Mouse (Mus musculus): Measurements from ENCODE around the gene Lpcat2. TPM values are rescaled to one million over a fixed set of nuclear protein-coding genes. Genes with fewer than 3 reads are reported as not detected.
A peak's percentile ranks its signal among the peaks of the same experiment; 100 is the strongest.

Lpcat2 gene
- polyA plus RNA-seq, 1 experiment from 2014 or later = 6.8 TPM

DNA sequence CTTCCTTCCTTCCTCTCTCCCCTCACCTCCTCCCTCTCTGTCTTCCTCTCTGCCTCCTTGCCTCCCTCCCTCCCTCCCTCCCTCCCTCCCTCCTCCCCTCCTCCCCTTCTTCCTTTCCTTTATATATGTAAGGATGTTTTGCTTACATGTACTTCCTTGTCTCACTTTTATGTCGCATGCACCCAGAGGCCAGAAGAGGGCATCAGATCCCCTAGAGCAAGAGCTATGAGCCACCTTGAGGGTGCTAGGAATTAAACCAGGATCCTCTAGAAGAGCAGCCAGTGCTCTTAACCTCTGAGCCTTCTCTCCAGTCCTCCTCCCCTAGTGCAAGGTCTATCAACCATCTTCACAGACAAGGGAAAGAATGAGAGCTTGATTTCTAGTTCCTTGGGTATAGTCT is 40.9 kb downstream of the Lpcat2 start:
- H3K9ac ChIP-seq (replicated peaks; ENCODE audit: low read length) = no peak overlapping the region
- DNase-seq (no peak), ATAC-seq (ENCODE audit: low FRiP score, low TSS enrichment) (no peak)
- H3K27ac ChIP-seq (replicated peaks; ENCODE audit: low read depth, low read length) = no peak overlapping the region
- H3K4me3 ChIP-seq (replicated peaks; ENCODE audit: low read depth, low read length) = no peak overlapping the region
- 75% methylated on average over 1 of the region's 1 CpGs for WGBS
- no peaks in the 10 kb centered on the region for H3K4me1 ChIP-seq (ENCODE audit: control insufficient read depth, insufficient read depth, low read length)
- no peaks in the 10 kb centered on the region for H3K27me3 ChIP-seq (ENCODE audit: control insufficient read depth, insufficient read depth, low read length)
- H3K9me3 ChIP-seq (ENCODE audit: control insufficient read depth, low read length) = no peaks in the 10 kb centered on the region
- no peaks in the 10 kb centered on the region for H3K36me3 ChIP-seq (ENCODE audit: control insufficient read depth, insufficient read depth, low read length)
- no peak overlapping the region for H3K4me2 ChIP-seq (ENCODE audit: low read length)

DNA sequence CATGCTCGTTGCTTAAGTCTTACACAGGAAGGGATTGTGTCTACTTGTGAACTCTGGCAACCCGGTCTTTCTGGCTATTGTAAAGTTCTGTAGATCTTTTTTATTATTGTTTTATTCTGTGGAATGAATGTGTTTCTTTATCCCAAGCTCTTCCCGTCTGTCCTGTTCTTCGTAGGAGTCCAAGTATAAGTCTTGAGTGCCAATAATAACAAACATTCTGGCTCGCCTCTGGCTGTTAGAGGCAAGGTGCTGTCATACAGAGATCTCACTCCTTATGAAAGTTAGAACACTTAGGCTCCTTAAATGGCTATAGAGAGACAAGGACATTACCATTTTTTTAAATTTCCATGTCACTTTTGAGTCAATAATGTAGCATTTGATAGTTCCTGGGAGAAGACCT is 41.5 kb downstream of the Lpcat2 start:
- H3K27ac ChIP-seq (replicated peaks; ENCODE audit: low read depth, low read length) = no peak overlapping the region
- H3K9ac ChIP-seq (replicated peaks; ENCODE audit: low read length) = no peak overlapping the region
- WGBS = 82% methylated on average over 5 of the region's 5 CpGs
- no peak overlapping the region for H3K4me2 ChIP-seq (ENCODE audit: low read length)
- no peaks in the 10 kb centered on the region for H3K27me3 ChIP-seq (ENCODE audit: control insufficient read depth, insufficient read depth, low read length)
- no peak overlapping the region for H3K4me3 ChIP-seq (replicated peaks; ENCODE audit: low read depth, low read length)
- DNase-seq = no peak
- no peaks in the 10 kb centered on the region for H3K36me3 ChIP-seq (ENCODE audit: control insufficient read depth, insufficient read depth, low read length)
- no peaks in the 10 kb centered on the region for H3K4me1 ChIP-seq (ENCODE audit: control insufficient read depth, insufficient read depth, low read length)
- no peak for ATAC-seq (ENCODE audit: low FRiP score, low TSS enrichment)
- H3K9me3 ChIP-seq (ENCODE audit: control insufficient read depth, low read length) = no peaks in the 10 kb centered on the region

DNA sequence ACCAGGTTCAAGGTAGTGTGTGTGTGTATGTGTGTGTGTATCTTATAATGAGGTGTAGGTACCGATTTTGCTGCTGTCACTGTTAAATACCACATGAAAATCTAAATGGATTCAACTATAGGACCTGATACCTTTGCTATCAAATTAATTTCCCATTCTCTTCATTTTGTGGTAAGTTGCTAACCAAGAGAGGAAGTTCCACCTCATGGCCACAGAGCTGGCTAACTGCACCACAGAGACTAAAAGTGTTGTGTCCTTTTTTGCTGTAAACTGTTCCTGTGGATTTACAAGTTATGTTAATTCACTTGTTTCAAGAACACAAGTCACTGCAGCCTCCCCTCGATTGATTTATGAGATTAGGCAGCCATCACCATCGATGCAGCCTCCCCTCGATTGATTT is 42.7 kb downstream of the Lpcat2 start:
- ATAC-seq (ENCODE audit: low FRiP score, low TSS enrichment) (no peak), DNase-seq (no peak)
- Histone ChIP-seq H3K36me3 (ENCODE audit: control insufficient read depth, insufficient read depth, low read length) (no peaks in the 10 kb centered on the region), H3K4me1 (ENCODE audit: control insufficient read depth, insufficient read depth, low read length) (no peaks in the 10 kb centered on the region), H3K4me3 (replicated peaks; ENCODE audit: low read depth, low read length) (no peak overlapping the region), H3K4me2 (ENCODE audit: low read length) (no peak overlapping the region), H3K9ac (replicated peaks; ENCODE audit: low read length) (no peak overlapping the region), H3K27me3 (ENCODE audit: control insufficient read depth, insufficient read depth, low read length) (no peaks in the 10 kb centered on the region), H3K27ac (replicated peaks; ENCODE audit: low read depth, low read length) (no peak overlapping the region), H3K9me3 (ENCODE audit: control insufficient read depth, low read length) (no peaks in the 10 kb centered on the region)
- WGBS = 77% methylated on average over 4 of the region's 4 CpGs

DNA sequence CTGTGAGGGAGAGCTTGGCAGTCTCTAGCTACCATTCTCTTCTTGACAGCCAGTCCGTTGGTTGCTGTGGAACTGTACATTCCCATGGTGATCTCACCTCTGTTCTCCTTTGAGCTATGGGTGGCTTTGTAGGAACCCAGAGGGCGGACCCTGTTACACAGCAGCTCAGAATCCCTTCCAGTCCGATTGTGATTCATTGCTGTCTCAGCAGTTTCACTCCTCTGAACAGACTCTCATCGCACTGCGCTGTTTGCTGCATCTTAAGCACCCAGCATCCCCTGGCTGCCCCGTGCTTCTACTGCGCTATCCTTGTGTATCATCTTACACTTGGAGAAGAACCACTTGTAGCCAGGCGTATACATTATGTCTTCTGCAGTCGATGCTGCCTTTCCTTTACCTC is 44.5 kb downstream of the Lpcat2 start:
- WGBS = 83% methylated on average over 9 of the region's 9 CpGs
- no peak for ATAC-seq (ENCODE audit: low FRiP score, low TSS enrichment)
- peak; percentile 8 for DNase-seq

DNA sequence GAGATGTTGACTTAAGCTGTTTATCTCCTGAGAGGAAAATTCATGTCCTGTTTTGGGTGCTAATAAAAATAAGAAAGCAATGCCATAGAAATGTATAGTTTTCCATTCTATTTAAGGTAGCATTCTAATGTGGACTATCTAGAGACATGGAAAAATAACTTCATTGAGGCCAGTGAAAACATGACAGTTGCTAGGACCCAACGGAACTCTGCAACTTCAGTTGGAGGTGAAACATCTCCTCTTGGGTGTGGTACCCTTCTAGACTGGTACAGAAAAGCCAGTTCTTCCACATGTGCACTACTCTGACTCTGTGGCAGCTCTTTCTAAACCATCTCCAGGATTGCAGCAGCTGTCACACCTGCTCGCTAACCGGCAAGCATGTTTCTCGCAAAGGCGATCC is 46.0 kb downstream of the Lpcat2 start, which contains the start of gene Capns2:
Capns2 (plus strand) TSS at position 301 of the 400 bp plus-strand sequence.
- 98% methylated on average over 5 of the region's 5 CpGs for WGBS
- no peaks in the 10 kb centered on the region for H3K4me1 ChIP-seq (ENCODE audit: control insufficient read depth, insufficient read depth, low read length)
- H3K27ac ChIP-seq (replicated peaks; ENCODE audit: low read depth, low read length) = no peak within 1 kb of the TSS
- DNase-seq (no peak), ATAC-seq (ENCODE audit: low FRiP score, low TSS enrichment) (no peak)
- no peak within 1 kb of the TSS for H3K4me2 ChIP-seq (ENCODE audit: low read length)
- H3K4me3 ChIP-seq (replicated peaks; ENCODE audit: low read depth, low read length) = no peak within 1 kb of the TSS
- no peak within 1 kb of the TSS for H3K9ac ChIP-seq (replicated peaks; ENCODE audit: low read length)
- H3K27me3 ChIP-seq (ENCODE audit: control insufficient read depth, insufficient read depth, low read length) = no peaks in the 10 kb centered on the region
- no peaks in the 10 kb centered on the region for H3K9me3 ChIP-seq (ENCODE audit: control insufficient read depth, low read length)
- no peaks in the 10 kb centered on the region for H3K36me3 ChIP-seq (ENCODE audit: control insufficient read depth, insufficient read depth, low read length)

More for the DNA sequence above, 44.5 kb downstream of the Lpcat2 start:
- H3K9ac ChIP-seq (replicated peaks; ENCODE audit: low read length) = no peak overlapping the region
- H3K4me2 ChIP-seq (ENCODE audit: low read length) = no peak overlapping the region
- no peaks in the 10 kb centered on the region for H3K4me1 ChIP-seq (ENCODE audit: control insufficient read depth, insufficient read depth, low read length)
- H3K9me3 ChIP-seq (ENCODE audit: control insufficient read depth, low read length) = no peaks in the 10 kb centered on the region
- no peaks in the 10 kb centered on the region for H3K36me3 ChIP-seq (ENCODE audit: control insufficient read depth, insufficient read depth, low read length)
- H3K4me3 ChIP-seq (replicated peaks; ENCODE audit: low read depth, low read length) = no peak overlapping the region
- H3K27me3 ChIP-seq (ENCODE audit: control insufficient read depth, insufficient read depth, low read length) = no peaks in the 10 kb centered on the region
- H3K27ac ChIP-seq (replicated peaks; ENCODE audit: low read depth, low read length) = no peak overlapping the region

DNA sequence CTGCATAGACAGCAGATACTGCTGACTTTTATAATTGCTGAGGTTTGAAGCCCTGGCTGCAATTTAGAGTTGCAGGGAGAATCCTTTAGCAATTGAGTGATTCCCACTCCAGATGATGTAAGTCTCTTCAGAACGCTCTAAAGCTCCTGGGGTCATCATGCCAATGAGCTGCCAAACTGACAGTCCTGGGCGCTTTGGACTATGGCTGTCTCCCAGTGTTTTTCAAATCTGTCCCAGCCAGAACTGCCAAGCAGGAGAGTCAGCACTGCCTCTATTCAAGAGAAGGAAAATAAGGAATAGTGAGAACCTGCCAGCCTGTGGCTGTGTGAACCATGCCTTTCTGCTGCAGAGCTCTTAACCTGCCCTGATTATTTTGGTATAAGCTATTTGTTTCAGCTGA is 47.8 kb downstream of the Lpcat2 start:
- no peak for ATAC-seq (ENCODE audit: low FRiP score, low TSS enrichment)
- Histone ChIP-seq H3K27me3 (ENCODE audit: control insufficient read depth, insufficient read depth, low read length) (no peaks in the 10 kb centered on the region), H3K9ac (replicated peaks; ENCODE audit: low read length) (no peak overlapping the region), H3K9me3 (ENCODE audit: control insufficient read depth, low read length) (no peaks in the 10 kb centered on the region), H3K36me3 (ENCODE audit: control insufficient read depth, insufficient read depth, low read length) (no peaks in the 10 kb centered on the region), H3K4me1 (ENCODE audit: control insufficient read depth, insufficient read depth, low read length) (no peaks in the 10 kb centered on the region), H3K4me3 (replicated peaks; ENCODE audit: low read depth, low read length) (no peak overlapping the region), H3K27ac (replicated peaks; ENCODE audit: low read depth, low read length) (no peak overlapping the region), H3K4me2 (ENCODE audit: low read length) (no peak overlapping the region)
- WGBS = 84% methylated on average over 2 of the region's 2 CpGs
- DNase-seq = no peak

DNA sequence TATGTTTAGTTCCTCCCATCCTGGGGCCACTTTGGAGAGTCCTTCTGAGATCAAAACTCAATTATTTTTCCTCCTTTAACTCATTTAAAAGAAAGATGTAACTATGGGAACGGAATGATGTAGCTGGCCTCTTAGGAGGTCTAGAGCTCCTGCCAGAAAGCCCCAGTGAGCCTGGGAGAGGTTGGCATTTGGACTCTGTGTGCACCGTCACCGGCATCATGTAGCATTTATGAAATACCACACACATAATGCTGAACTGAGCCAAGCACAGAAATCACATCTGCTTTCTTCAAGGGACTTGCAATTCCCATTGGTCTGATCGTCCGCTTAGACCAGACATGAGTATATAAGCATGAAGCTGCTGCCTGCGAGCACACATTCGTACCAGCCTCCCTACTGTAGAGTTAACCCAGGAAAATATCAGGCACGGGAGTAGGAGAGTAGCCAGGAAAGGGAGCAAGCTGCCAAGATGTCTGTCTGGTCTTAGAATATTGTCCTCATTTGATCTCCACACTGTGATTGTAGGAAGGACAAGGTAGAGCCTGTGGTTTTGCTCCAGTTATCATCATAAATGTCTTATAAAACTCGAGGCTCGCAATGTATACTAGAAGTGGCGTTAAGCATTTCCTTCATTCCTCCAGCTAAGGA is 48.5 kb downstream of the Lpcat2 start:
- no peak for ATAC-seq (ENCODE audit: low FRiP score, low TSS enrichment)
- no peak for DNase-seq
- Histone ChIP-seq H3K27me3 (ENCODE audit: control insufficient read depth, insufficient read depth, low read length) (no peaks in the 10 kb centered on the region), H3K4me1 (ENCODE audit: control insufficient read depth, insufficient read depth, low read length) (no peaks in the 10 kb centered on the region), H3K9ac (replicated peaks; ENCODE audit: low read length) (no peak overlapping the region), H3K4me2 (ENCODE audit: low read length) (no peak overlapping the region), H3K9me3 (ENCODE audit: control insufficient read depth, low read length) (no peaks in the 10 kb centered on the region), H3K36me3 (ENCODE audit: control insufficient read depth, insufficient read depth, low read length) (no peaks in the 10 kb centered on the region), H3K27ac (replicated peaks; ENCODE audit: low read depth, low read length) (no peak overlapping the region), H3K4me3 (replicated peaks; ENCODE audit: low read depth, low read length) (no peak overlapping the region)
- 89% methylated on average over 11 of the region's 11 CpGs for WGBS

DNA sequence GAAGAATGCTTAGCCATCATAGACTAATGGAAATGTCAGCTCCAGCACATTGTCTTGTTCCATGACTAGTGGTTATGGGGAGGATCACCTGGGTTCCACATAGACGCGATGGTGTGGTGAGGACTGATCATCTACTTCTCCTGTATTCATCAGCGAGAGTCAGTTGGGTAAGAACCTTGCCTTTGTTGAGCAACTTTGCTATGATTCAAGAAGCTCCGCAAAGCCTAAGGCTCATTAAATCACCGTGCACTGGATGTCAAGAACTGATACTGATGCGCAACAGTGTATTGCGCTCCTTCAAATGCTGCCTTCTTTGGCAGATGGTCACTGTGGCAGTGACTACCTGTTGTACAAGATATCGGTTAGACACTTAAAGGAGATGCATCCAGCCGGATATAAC is 51.4 kb downstream of the Lpcat2 start:
- Histone ChIP-seq H3K36me3 (ENCODE audit: control insufficient read depth, insufficient read depth, low read length) (no peaks in the 10 kb centered on the region), H3K4me1 (ENCODE audit: control insufficient read depth, insufficient read depth, low read length) (no peaks in the 10 kb centered on the region), H3K4me3 (replicated peaks; ENCODE audit: low read depth, low read length) (no peak overlapping the region), H3K9ac (replicated peaks; ENCODE audit: low read length) (no peak overlapping the region), H3K9me3 (ENCODE audit: control insufficient read depth, low read length) (no peaks in the 10 kb centered on the region), H3K27ac (replicated peaks; ENCODE audit: low read depth, low read length) (no peak overlapping the region), H3K4me2 (ENCODE audit: low read length) (no peak overlapping the region), H3K27me3 (ENCODE audit: control insufficient read depth, insufficient read depth, low read length) (no peaks in the 10 kb centered on the region)
- DNase-seq (no peak), ATAC-seq (ENCODE audit: low FRiP score, low TSS enrichment) (no peak)
- 98% methylated on average over 9 of the region's 9 CpGs for WGBS

DNA sequence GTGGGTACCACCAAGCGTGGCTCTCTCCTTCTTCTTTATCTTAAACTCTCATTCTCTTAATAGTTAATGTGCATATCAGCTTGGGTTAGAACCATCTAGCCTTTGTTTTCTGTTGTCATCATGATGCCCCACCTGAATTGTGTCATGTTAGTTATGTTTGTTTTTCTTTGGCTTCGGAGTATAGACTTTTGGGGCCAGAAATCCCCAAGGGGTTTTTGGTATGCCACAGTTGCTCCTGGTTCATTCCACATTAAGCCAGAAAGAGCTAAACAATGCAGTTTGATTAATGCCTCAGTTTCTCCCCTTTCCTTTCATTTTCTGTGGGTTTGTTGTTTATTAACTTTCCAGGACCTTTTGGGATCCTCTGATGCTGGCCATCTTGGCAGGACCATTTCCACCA is 53.3 kb downstream of the Lpcat2 start:
- no peak overlapping the region for H3K27ac ChIP-seq (replicated peaks; ENCODE audit: low read depth, low read length)
- no peaks in the 10 kb centered on the region for H3K9me3 ChIP-seq (ENCODE audit: control insufficient read depth, low read length)
- no peak overlapping the region for H3K4me3 ChIP-seq (replicated peaks; ENCODE audit: low read depth, low read length)
- no peak overlapping the region for H3K9ac ChIP-seq (replicated peaks; ENCODE audit: low read length)
- H3K4me2 ChIP-seq (ENCODE audit: low read length) = no peak overlapping the region
- ATAC-seq (ENCODE audit: low FRiP score, low TSS enrichment) = no peak
- H3K36me3 ChIP-seq (ENCODE audit: control insufficient read depth, insufficient read depth, low read length) = no peaks in the 10 kb centered on the region
- no peaks in the 10 kb centered on the region for H3K4me1 ChIP-seq (ENCODE audit: control insufficient read depth, insufficient read depth, low read length)
- 92% methylated on average over 2 of the region's 2 CpGs for WGBS
- DNase-seq = no peak
- no peaks in the 10 kb centered on the region for H3K27me3 ChIP-seq (ENCODE audit: control insufficient read depth, insufficient read depth, low read length)
